Mouse (Mus musculus) testis, adult 2 months (tissue): ENCODE results near the gene Arhgef9.

Experiments used
- CTCF ChIP-seq: fragments of 200-500 bp; IDR thresholded peaks from 2 replicates; pipeline ENCODE4 v1.5.1; 2012; ENCODE audit warnings: low read depth, mild to moderate bottlenecking, inconsistent platforms, low read length, moderate library complexity; ENCODE audit not compliant: control insufficient read depth, insufficient read depth, insufficient replicate concordance
- POLR2A ChIP-seq: fragments of 200-500 bp; IDR thresholded peaks from 2 replicates; pipeline ENCODE4 v1.6.1; 2012; ENCODE audit warnings: low read depth, mild to moderate bottlenecking, inconsistent platforms, low read length, moderate library complexity; ENCODE audit not compliant: control insufficient read depth

GRCm38 (mm10) chrX:95087674-95088073, 109.0 kb downstream of the Arhgef9 start:
- no peak for TF ChIP-seq CTCF
- TF ChIP-seq POLR2A = no peak
